Mouse (Mus musculus): ENCODE results near the gene Esyt1. TPM values are rescaled to one million over a fixed set of nuclear protein-coding genes. Genes with fewer than 3 reads are reported as not detected.
"Not testable (repeated sequence)": the region's sequence is repeated elsewhere in the genome, so short reads cannot be mapped to it uniquely, and the experiment has no call there.

Esyt1 gene
- polyA plus RNA-seq, 1 experiment from 2014 or later = 22.8 TPM

DNA sequence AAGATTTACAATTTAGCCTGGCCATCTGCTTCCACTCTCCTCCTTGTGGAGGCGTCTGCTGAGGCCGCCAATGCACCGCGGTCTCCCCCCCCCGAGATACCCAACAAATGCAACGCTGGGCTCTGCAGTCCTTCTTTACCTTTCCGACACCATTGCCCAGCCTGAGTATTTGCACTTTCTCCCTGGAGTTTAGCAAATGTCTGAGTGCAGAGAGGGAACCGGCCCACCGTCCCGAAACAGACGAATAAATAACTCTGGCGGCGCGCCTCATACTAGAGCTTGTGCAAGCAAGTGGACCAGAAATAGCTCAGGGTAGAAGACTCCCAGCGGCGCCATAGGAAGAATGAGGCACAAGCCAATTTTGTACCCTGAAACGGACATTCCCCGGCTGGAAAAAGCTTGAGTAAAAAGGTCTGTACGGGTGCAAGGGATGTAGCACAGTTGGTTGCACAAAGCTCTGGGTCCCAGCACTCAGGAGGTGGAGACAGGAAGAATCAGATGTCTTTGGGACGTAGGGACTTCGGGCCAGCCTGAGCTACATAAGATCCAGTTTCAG is 26.5 kb downstream of the Esyt1 start:
- Histone ChIP-seq H3K27ac (peak overlapping the region; percentile 92), H3K4me3 (replicated peaks) (peak overlapping the region; percentile 59), H3K27me3 (no peaks in the 10 kb centered on the region), H3K9me3 (replicated peaks) (no peaks in the 10 kb centered on the region), H3K9ac (peak overlapping the region; percentile 32), H3K4me2 (peak overlapping the region; percentile 82), H3K36me3 (no peaks in the 10 kb centered on the region), H3K4me1 (peaks cover 41% of the 10 kb centered on the region)
- peak; percentile 47 for ATAC-seq (replicated peaks; ENCODE audit: low FRiP score)
- WGBS = under 1% methylated on average over 21 of the region's 21 CpGs

DNA sequence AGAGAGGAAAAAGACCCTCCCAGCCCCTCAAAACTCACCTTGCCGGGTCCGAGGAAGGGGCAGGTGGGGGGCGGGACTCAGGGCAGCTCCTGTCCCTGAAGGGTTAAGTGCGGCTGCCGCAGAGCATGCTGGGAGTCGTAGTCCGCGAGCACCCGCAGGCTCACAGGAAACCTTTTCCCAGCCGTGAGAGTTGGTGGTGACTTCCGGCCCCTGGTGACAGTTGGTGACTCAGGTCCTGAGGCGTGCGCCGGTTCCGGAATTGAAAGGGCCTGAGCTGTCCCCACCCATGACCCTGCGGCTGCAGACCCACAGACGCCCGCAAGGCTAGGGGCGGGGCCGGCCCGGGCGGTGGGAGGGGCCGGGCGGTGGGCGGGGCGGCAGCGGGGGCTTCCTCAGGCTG is 27.1 kb downstream of the Esyt1 start, which contains the start of gene Myl6b:
TSS of gene Myl6b (minus strand) at position 96 of the 400 bp plus-strand sequence.
- Histone ChIP-seq H3K4me1 (peaks cover 41% of the 10 kb centered on the region), H3K27me3 (no peaks in the 10 kb centered on the region), H3K9me3 (replicated peaks) (no peaks in the 10 kb centered on the region), H3K36me3 (no peaks in the 10 kb centered on the region), H3K9ac (peak within 1 kb of the TSS; percentile 32), H3K27ac (peak within 1 kb of the TSS; percentile 92), H3K4me2 (peak within 1 kb of the TSS; percentile 82), H3K4me3 (replicated peaks) (peak within 1 kb of the TSS; percentile 59)
- under 1% methylated on average over 27 of the region's 27 CpGs for WGBS
- ATAC-seq (replicated peaks; ENCODE audit: low FRiP score) = peak; percentile 91

DNA sequence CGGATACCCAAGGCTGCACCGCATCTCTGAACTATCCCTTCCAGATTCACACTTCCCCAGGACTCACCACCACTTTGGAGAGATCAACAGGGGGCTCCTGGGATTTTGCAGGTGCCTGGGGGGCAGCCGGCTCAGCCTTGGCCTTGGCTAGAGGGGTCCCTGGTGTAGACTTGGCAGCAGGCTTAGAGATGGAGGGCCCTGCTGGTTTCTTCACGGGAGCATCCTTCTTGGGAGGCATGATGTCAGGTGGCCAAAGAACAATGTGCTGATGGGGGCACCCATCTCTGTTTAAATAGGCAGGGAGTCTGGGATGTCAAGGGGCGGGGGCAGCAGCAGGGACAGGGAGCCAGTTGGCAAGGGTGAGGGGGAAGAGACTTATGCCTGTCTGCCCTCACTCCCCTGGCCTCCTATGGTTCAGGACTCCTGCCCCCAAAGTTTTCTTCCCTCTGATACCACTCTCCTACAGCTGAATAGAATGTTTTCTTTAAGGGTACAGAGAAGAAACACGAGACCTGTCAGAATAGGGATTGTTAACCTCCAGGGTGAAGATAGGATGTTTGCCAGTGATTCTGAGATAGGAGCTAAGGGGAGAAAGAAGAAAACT is 28.4 kb downstream of the Esyt1 start:
- H3K9ac ChIP-seq = 0 out of 2 replicates have a peak overlapping the region, but pooled peaks have one; percentile 7

DNA sequence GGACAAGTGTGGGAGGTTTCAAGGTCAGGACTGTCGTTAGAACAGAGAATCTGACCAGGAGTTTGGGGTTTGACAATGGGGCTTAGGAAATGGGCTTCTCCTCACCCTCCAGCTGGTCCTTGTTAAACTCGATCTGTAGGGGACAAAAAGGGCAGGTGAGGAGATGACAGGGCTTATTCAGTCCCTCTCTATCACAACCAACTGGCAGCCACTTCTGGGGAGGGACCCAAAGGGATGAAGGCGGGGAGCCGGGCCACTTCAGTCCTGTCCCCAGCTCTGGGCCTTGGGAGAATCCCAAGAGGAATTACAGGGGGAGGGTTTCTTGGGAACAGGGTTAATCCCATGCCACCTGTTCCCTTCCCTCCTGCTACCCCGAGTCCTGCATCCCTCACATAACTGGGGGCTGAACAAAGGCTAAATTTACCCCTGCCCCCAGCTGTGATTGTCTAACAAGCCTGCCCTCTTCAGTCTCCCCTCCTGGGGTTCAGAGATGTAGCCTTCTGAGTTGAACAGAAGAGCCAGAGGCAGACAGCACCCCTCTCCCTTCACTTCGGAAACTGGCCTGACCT is 29.1 kb downstream of the Esyt1 start:
- H3K9me3 ChIP-seq (replicated peaks) = no peaks in the 10 kb centered on the region
- no peak for ATAC-seq (replicated peaks; ENCODE audit: low FRiP score)
- H3K27ac ChIP-seq = no peak overlapping the region
- 22% methylated on average over 6 of the region's 6 CpGs for WGBS
- no peak overlapping the region for H3K4me2 ChIP-seq
- H3K9ac ChIP-seq = 0 out of 2 replicates have a peak overlapping the region, but pooled peaks have one; percentile 6
- peaks cover 53% of the 10 kb centered on the region for H3K4me1 ChIP-seq
- H3K36me3 ChIP-seq = peaks cover 4% of the 10 kb centered on the region
- H3K4me3 ChIP-seq (replicated peaks) = no peak overlapping the region
- H3K27me3 ChIP-seq = no peaks in the 10 kb centered on the region

More for the DNA sequence above, 28.4 kb downstream of the Esyt1 start:
- peaks cover 46% of the 10 kb centered on the region for H3K4me1 ChIP-seq
- no peaks in the 10 kb centered on the region for H3K9me3 ChIP-seq (replicated peaks)
- ATAC-seq (replicated peaks; ENCODE audit: low FRiP score) = no peak
- H3K27me3 ChIP-seq = no peaks in the 10 kb centered on the region
- H3K27ac ChIP-seq = no peak overlapping the region
- 36% methylated on average over 6 of the region's 6 CpGs for WGBS
- H3K36me3 ChIP-seq = no peaks in the 10 kb centered on the region
- no peak overlapping the region for H3K4me3 ChIP-seq (replicated peaks)
- no peak overlapping the region for H3K4me2 ChIP-seq

DNA sequence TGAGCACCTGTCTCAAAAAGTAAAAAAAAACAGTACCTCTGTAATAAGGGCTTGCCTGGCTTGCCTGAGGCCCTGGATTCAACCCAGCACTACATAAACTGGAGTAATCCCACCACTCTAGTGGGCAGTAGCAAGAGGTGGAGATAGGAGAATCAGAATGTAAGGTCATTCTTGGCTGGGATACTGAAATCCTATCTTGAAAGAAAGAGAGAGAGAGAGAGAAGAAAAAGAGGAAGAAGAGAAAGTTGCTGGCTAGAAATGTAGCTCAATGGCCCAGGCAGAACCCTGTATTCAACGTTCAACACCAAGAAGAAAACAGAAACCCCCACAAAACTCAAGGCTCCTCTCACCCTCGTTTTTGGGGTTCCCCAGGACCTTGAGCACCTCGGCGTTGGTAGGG is 29.8 kb downstream of the Esyt1 start:
- H3K4me1 ChIP-seq = peaks cover 60% of the 10 kb centered on the region
- H3K36me3 ChIP-seq = peaks cover 11% of the 10 kb centered on the region
- no peak overlapping the region for H3K4me3 ChIP-seq (replicated peaks)
- no peak overlapping the region for H3K9ac ChIP-seq
- no peaks in the 10 kb centered on the region for H3K9me3 ChIP-seq (replicated peaks)
- 75% methylated on average over 4 of the region's 4 CpGs for WGBS
- H3K27ac ChIP-seq = no peak overlapping the region
- no peaks in the 10 kb centered on the region for H3K27me3 ChIP-seq
- no peak for ATAC-seq (replicated peaks; ENCODE audit: low FRiP score)
- H3K4me2 ChIP-seq = no peak overlapping the region

DNA sequence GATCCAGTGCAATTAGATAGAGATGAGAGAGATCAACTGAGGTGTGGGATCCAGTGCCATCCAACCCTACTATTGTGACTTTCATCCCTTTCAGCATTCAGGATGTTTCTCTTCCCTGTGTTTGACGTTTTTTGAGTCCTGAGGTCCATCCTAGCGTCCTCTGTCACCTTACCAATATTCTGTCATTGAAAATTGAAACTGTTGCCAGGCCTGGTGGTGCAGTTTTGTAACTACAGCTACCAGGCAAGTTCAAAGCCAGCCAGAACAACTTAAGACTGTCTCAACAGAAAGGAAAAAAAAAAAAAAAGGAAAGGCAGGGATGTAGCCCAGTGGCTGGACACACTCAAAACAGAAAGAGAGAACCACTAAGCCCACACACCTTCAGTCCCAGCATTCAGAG is 30.4 kb downstream of the Esyt1 start:
- H3K27me3 ChIP-seq = no peaks in the 10 kb centered on the region
- H3K4me3 ChIP-seq (replicated peaks) = peak overlapping the region; percentile 89
- peaks cover 17% of the 10 kb centered on the region for H3K36me3 ChIP-seq
- H3K9ac ChIP-seq = 0 out of 2 replicates have a peak overlapping the region, but pooled peaks have one; percentile 83
- no peaks in the 10 kb centered on the region for H3K9me3 ChIP-seq (replicated peaks)
- no peak for ATAC-seq (replicated peaks; ENCODE audit: low FRiP score)
- WGBS = 76% methylated on average over 2 of the region's 2 CpGs
- H3K4me1 ChIP-seq = peaks cover 66% of the 10 kb centered on the region
- peak overlapping the region; percentile 83 for H3K4me2 ChIP-seq
- H3K27ac ChIP-seq = 0 out of 2 replicates have a peak overlapping the region, but pooled peaks have one; percentile 100

DNA sequence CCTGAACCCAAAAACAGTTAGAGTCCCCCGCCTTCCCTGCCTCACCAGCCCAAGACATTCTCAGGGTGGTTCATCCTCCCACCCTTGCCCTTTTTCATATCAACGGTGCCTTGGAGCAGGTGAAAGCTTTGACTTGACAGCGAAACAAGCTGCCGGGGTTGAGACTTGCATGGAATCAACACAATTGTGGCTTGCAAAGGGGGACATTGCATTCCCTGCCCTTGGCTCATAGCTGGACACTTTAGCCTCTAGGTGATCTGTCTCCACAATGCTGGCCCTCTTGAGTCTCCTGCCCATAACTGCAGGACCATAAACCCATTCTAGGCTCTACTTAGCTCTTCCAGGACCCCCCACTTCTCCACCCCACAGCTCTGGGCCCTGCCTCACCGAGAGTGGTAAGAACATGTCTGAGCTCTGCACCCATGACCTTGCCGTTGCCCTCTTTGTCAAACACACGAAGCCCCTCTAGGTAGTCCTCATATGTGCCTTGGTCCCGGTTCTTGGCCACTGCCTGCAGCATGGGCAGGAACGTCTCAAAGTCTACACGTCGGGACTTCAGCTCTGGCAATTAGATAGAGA is 30.9 kb downstream of the Esyt1 start:
- 52% methylated on average over 11 of the region's 11 CpGs for WGBS
- Histone ChIP-seq H3K27ac (peak overlapping the region; percentile 100), H3K9me3 (replicated peaks) (no peaks in the 10 kb centered on the region), H3K4me3 (replicated peaks) (peak overlapping the region; percentile 89), H3K36me3 (peaks cover 22% of the 10 kb centered on the region), H3K4me1 (peaks cover 67% of the 10 kb centered on the region), H3K4me2 (peak overlapping the region; percentile 83), H3K27me3 (no peaks in the 10 kb centered on the region), H3K9ac (peak overlapping the region; percentile 83)
- no peak for ATAC-seq (replicated peaks; ENCODE audit: low FRiP score)

DNA sequence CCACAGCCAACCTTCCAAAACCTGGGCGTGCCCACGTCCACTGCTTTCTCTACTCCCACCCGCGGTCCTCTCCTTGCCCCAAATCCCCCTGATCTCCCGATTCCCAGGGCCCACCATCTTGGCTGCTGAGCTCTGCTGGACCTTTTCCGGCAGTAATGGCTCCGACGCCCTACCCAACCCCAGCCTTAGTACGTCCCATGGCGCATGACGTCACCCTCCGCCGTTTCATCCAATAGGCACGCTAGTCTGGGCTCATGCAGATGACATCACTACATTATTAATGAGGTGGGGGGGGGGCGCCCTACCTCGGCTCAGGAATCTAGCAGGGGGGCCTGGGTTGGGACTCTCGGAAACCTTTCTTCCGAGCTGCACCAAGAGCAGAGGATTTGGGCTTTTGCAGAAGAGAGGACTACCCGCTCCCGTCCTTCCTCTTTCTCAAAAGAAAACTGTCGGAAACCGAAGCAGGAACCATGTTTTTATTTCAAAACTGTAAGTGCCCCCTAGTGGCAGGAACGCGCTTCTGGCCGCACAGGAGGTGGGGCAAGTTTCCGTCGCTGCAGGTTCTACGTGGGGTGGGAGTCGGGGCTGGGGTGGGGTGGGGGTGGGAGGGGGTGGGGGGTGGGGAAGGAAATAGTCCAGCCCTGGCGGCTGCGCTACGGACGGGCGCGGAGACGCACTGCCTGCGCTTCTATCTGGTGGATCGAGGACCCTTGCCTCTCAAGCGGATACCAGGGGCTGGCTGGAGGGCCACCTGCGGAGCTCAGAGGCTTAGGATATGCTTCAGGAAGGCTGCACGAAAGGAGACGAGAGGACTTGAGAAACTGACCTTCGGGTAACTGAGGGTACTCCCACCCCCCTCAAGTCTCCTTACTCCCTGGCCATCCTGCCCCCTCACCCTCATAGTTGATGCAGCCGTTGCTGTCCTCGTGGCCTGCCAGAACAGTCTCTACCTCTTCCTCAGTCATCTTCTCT is 31.7 kb downstream of the Esyt1 start, which contains the start of gene Myl6:
TSS of gene Myl6 (minus strand) at position 451 of the 972 bp plus-strand sequence.
- peak within 1 kb of the TSS; percentile 88 for H3K9ac ChIP-seq
- H3K9me3 ChIP-seq (replicated peaks) = no peaks in the 10 kb centered on the region
- WGBS = under 1% methylated on average over 45 of the region's 45 CpGs
- peaks cover 66% of the 10 kb centered on the region for H3K4me1 ChIP-seq
- peak within 1 kb of the TSS; percentile 83 for H3K4me2 ChIP-seq
- peak within 1 kb of the TSS; percentile 100 for H3K27ac ChIP-seq
- peaks cover 30% of the 10 kb centered on the region for H3K36me3 ChIP-seq
- peak; percentile 92 for ATAC-seq (replicated peaks; ENCODE audit: low FRiP score)
- no peaks in the 10 kb centered on the region for H3K27me3 ChIP-seq
- H3K4me3 ChIP-seq (replicated peaks) = peak within 1 kb of the TSS; percentile 89

DNA sequence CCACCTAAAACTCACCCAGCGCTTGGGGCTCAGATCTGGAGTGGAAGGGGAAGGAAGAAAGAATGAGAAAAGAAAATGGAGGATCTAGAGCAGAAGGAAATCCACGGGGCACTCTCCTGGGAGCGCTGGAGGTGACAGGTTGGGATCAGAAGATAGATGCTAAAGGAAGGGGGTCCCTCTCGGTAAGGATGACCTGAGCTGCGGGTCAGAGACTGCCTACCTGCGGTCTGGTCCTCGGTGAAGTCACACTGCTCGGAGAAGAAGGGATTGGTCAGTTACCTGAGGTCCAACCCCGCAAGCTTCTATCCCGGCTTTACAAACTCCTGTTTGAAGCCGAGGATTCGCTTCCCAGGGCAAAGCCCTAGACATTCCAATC is 32.4 kb downstream of the Esyt1 start:
- H3K9me3 ChIP-seq (replicated peaks) = no peaks in the 10 kb centered on the region
- H3K36me3 ChIP-seq = peaks cover 37% of the 10 kb centered on the region
- ATAC-seq (replicated peaks; ENCODE audit: low FRiP score) = peak; percentile 38
- peaks cover 64% of the 10 kb centered on the region for H3K4me1 ChIP-seq
- peak overlapping the region; percentile 100 for H3K27ac ChIP-seq
- peak overlapping the region; percentile 88 for H3K9ac ChIP-seq
- WGBS = under 1% methylated on average over 12 of the region's 12 CpGs
- H3K27me3 ChIP-seq = no peaks in the 10 kb centered on the region
- peak overlapping the region; percentile 89 for H3K4me3 ChIP-seq (replicated peaks)
- H3K4me2 ChIP-seq = peak overlapping the region; percentile 83

DNA sequence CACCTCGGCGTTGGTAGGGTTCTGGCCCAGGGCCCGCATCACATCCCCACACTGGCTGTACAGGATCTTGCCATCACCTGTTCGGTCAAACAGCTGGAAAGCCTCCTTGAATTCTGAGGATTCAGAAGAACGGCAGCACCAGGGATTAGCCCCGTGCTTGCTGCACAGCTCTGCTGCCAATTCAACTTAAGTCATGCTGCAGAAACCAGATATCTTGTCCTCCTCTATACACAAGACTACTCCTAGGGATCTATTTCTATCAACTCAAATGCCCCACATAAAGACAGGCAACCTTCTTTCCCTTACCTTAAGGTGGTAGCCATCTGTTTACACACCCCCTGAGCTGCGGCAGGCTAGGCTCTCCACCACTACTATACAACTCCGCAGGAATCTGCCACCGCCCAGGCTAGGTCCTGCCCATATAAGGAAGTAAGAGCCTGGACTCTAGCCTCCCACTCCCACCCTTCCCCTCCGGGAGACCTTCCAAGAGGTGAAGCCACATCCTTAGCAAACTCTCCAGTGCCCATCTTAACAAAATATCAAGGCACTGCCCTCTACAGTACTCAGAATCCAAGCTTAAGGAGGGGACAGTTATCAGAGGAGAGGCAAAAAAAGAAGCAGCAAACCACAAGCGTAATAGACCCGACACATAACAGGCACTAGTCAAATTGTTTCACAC is 32.9 kb downstream of the Esyt1 start:
- no peaks in the 10 kb centered on the region for H3K27me3 ChIP-seq
- H3K27ac ChIP-seq = peak overlapping the region; percentile 100
- peaks cover 58% of the 10 kb centered on the region for H3K4me1 ChIP-seq
- peak overlapping the region; percentile 83 for H3K4me2 ChIP-seq
- ATAC-seq (replicated peaks; ENCODE audit: low FRiP score) = peak; percentile 63
- H3K9ac ChIP-seq = peak overlapping the region; percentile 88
- peaks cover 42% of the 10 kb centered on the region for H3K36me3 ChIP-seq
- H3K9me3 ChIP-seq (replicated peaks) = no peaks in the 10 kb centered on the region
- H3K4me3 ChIP-seq (replicated peaks) = peak overlapping the region; percentile 89
- 22% methylated on average over 12 of the region's 12 CpGs for WGBS

DNA sequence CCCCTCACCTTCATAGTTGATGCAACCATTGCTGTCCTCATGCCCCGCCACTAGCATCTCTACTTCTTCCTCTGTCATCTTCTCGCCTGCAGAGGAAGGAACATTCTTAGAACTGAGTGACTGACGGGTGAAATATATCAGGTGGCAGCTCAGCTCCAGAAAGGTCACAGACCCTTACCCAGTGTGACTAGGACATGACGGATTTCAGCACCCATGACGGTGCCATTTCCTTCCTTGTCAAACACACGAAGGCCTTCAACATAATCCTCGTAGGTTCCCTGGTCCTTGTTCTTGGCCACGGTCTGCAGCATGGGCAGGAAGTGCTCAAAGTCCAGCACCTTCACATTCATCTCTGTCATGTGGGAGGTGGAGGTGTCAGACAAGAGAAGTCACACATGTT is 33.6 kb downstream of the Esyt1 start:
- 28% methylated on average over 8 of the region's 8 CpGs for WGBS
- ATAC-seq (replicated peaks; ENCODE audit: low FRiP score); H3K9me3 ChIP-seq (replicated peaks); H3K27me3 ChIP-seq: not testable (repeated sequence)
- peak overlapping the region; percentile 89 for H3K4me3 ChIP-seq (replicated peaks)
- H3K36me3 ChIP-seq = peaks cover 50% of the 10 kb centered on the region
- peak overlapping the region; percentile 100 for H3K27ac ChIP-seq
- H3K9ac ChIP-seq = peak overlapping the region; percentile 27
- H3K4me1 ChIP-seq = peaks cover 51% of the 10 kb centered on the region
- peak overlapping the region; percentile 83 for H3K4me2 ChIP-seq

All from kidney, embryonic 15.5 days (tissue).